Comparison of ENCODE assay signal across 8 mouse cellular contexts in genomic region chr11:72221278-72221677, GRCm38 (mm10). TPM values are rescaled to one million over a fixed set of nuclear protein-coding genes. Genes with fewer than 3 reads are reported as not detected.
A peak's percentile ranks its signal among the peaks of the same experiment; 100 is the strongest.
DNase-seq lines count a peak whose midpoint lies in the region; ATAC-seq and TF ChIP-seq lines count a peak whose summit lies in the region.

No protein-coding gene starts in this region.

- peaks cover 15% of the 10 kb centered on the region for H3K4me1 ChIP-seq in hindbrain, embryonic 10.5 days (replicated peaks)
- H3K4me1 ChIP-seq in hindbrain, embryonic 13.5 days (replicated peaks) = peaks cover 19% of the 10 kb centered on the region
- no peaks in the 10 kb centered on the region; the same call in 1 of the 2 replicates for H3K4me1 ChIP-seq in heart, embryonic 10.5 days
- H3K4me1 ChIP-seq in megakaryocyte, embryonic 14.5 days = peaks cover 37% of the 10 kb centered on the region

- peak; percentile 74 for DNase-seq in hindbrain, embryonic 10.5 days (ENCODE audit: low spot score)
- peak; percentile 72 for DNase-seq in MEL-GATA-1-ER (ENCODE audit: extremely low read depth, low read depth)
- peak; percentile 89 to 93 for DNase-seq in cerebellum, postnatal 10 days
- peak; percentile 88 for DNase-seq in heart, embryonic 10.5 days (ENCODE audit: low spot score)
- peak in 1 of 2 experiments; percentile 75 for DNase-seq in layer of hippocampus, adult 2 months (ENCODE audit: low spot score in 2 of 2)
- peak; percentile 60 to 66 for DNase-seq in spleen, postnatal 36 days (ENCODE audit: low spot score in 2 of 2)

- no peak overlapping the region for H3K4me3 ChIP-seq in hindbrain, embryonic 10.5 days
- no peak overlapping the region for H3K4me3 ChIP-seq in hindbrain, embryonic 13.5 days
- no peak overlapping the region for H3K4me3 ChIP-seq in heart, embryonic 10.5 days
- H3K4me3 ChIP-seq in layer of hippocampus, adult 2 months = no peak overlapping the region
- H3K4me3 ChIP-seq in megakaryocyte, embryonic 14.5 days (replicated peaks) = peak overlapping the region; percentile 77

- no peak for ATAC-seq in hindbrain, embryonic 13.5 days (ENCODE audit: low FRiP score)

- no peaks in the 10 kb centered on the region for H3K36me3 ChIP-seq in hindbrain, embryonic 10.5 days
- H3K36me3 ChIP-seq in hindbrain, embryonic 13.5 days = peaks cover 5% of the 10 kb centered on the region; the same call in 1 of the 2 replicates
- no peaks in the 10 kb centered on the region for H3K36me3 ChIP-seq in heart, embryonic 10.5 days
- no peaks in the 10 kb centered on the region for H3K36me3 ChIP-seq in megakaryocyte, embryonic 14.5 days (replicated peaks; ENCODE audit: low read length)

- no peak overlapping the region for H3K9ac ChIP-seq in hindbrain, embryonic 13.5 days

- no peak overlapping the region for H3K27ac ChIP-seq in hindbrain, embryonic 10.5 days
- H3K27ac ChIP-seq in hindbrain, embryonic 13.5 days = no peak overlapping the region
- H3K27ac ChIP-seq in heart, embryonic 10.5 days = no peak overlapping the region
- H3K27ac ChIP-seq in layer of hippocampus, adult 2 months = no peak overlapping the region

- H3K9me3 ChIP-seq in hindbrain, embryonic 10.5 days = no peaks in the 10 kb centered on the region
- no peaks in the 10 kb centered on the region for H3K9me3 ChIP-seq in hindbrain, embryonic 13.5 days
- H3K9me3 ChIP-seq in heart, embryonic 10.5 days = no peaks in the 10 kb centered on the region
- H3K9me3 ChIP-seq in megakaryocyte, embryonic 14.5 days = no peaks in the 10 kb centered on the region

- peak; percentile 97 for TF ChIP-seq CTCF in layer of hippocampus, adult 2 months (conservative IDR thresholded peaks at IDR 0.05)

- 15% methylated on average over 6 of the region's 6 CpGs for WGBS in hindbrain, embryonic 10.5 days
- WGBS in hindbrain, embryonic 13.5 days = 15% methylated on average over 6 of the region's 6 CpGs
- WGBS in heart, embryonic 10.5 days = 18% methylated on average over 6 of the region's 6 CpGs

- no peak overlapping the region for H3K4me2 ChIP-seq in hindbrain, embryonic 13.5 days

- no peaks in the 10 kb centered on the region for H3K27me3 ChIP-seq in hindbrain, embryonic 10.5 days (ENCODE audit: insufficient read depth, poor library complexity, severe bottlenecking)
- H3K27me3 ChIP-seq in hindbrain, embryonic 13.5 days = no peaks in the 10 kb centered on the region
- H3K27me3 ChIP-seq in heart, embryonic 10.5 days (ENCODE audit: insufficient read depth, poor library complexity, severe bottlenecking) = no peaks in the 10 kb centered on the region
- H3K27me3 ChIP-seq in megakaryocyte, embryonic 14.5 days (replicated peaks) = peaks cover 10% of the 10 kb centered on the region

RNA-seq across cellular contexts. Expression of gene Med31, which starts 5.9 kb away (rescaled TPM):
- polyA plus RNA-seq in hindbrain, embryonic 10.5 days (2016; fragmentation: Nextera tagmentation; extraction: Ambion mirVana) = 54.9 and 57.2 TPM in 2 replicates
- polyA plus RNA-seq in hindbrain, embryonic 13.5 days (2015; fragmentation: Nextera tagmentation; extraction: Ambion mirVana) = 62.5 and 67.2 TPM in 2 replicates
- 26.9 and 36.9 TPM in 2 replicates for polyA plus RNA-seq in heart, embryonic 10.5 days (2016; fragmentation: Nextera tagmentation; extraction: Ambion mirVana)
- total RNA-seq in layer of hippocampus, adult 2 months (2021) = 10 to 100 TPM; 14.5 to 14.6 TPM
- polyA plus RNA-seq in megakaryocyte, embryonic 14.5 days (2012; ENCODE audit: insufficient read depth, low replicate concordance) = 1.5 TPM in 1 of 2 replicates, not detected in the other

RNA-seq across cellular contexts. Expression of gene Txndc17, which starts 13.9 kb away (rescaled TPM):
- polyA plus RNA-seq in hindbrain, embryonic 10.5 days (2016; fragmentation: Nextera tagmentation; extraction: Ambion mirVana) = 177 and 182 TPM in 2 replicates
- 160 and 166 TPM in 2 replicates for polyA plus RNA-seq in hindbrain, embryonic 13.5 days (2015; fragmentation: Nextera tagmentation; extraction: Ambion mirVana)
- polyA plus RNA-seq in heart, embryonic 10.5 days (2016; fragmentation: Nextera tagmentation; extraction: Ambion mirVana) = 161 and 183 TPM in 2 replicates
- total RNA-seq in layer of hippocampus, adult 2 months (2021) = 10 to 100 TPM; 30.8 to 31.1 TPM
- 8.2 and 31.1 TPM in 2 replicates for polyA plus RNA-seq in megakaryocyte, embryonic 14.5 days (2012; ENCODE audit: insufficient read depth, low replicate concordance)

RNA-seq across cellular contexts. Expression of gene 4933427D14Rik, which starts 14.0 kb away (rescaled TPM):
- 15.5 and 18.9 TPM in 2 replicates for polyA plus RNA-seq in hindbrain, embryonic 10.5 days (2016; fragmentation: Nextera tagmentation; extraction: Ambion mirVana)
- 26.3 and 28.4 TPM in 2 replicates for polyA plus RNA-seq in hindbrain, embryonic 13.5 days (2015; fragmentation: Nextera tagmentation; extraction: Ambion mirVana)
- 7.1 and 9.4 TPM in 2 replicates for polyA plus RNA-seq in heart, embryonic 10.5 days (2016; fragmentation: Nextera tagmentation; extraction: Ambion mirVana)
- 10 to 100 TPM; 28.9 to 31.1 TPM for total RNA-seq in layer of hippocampus, adult 2 months (2021)
- 0.47 and 1.2 TPM in 2 replicates for polyA plus RNA-seq in megakaryocyte, embryonic 14.5 days (2012; ENCODE audit: insufficient read depth, low replicate concordance)

RNA-seq across cellular contexts. Expression of gene Gm43951, which starts 14.6 kb away (rescaled TPM):
- polyA plus RNA-seq in hindbrain, embryonic 10.5 days (2016; fragmentation: Nextera tagmentation; extraction: Ambion mirVana) = 0.22 and 0.44 TPM in 2 replicates
- polyA plus RNA-seq in hindbrain, embryonic 13.5 days (2015; fragmentation: Nextera tagmentation; extraction: Ambion mirVana) = 1.3 and 1.5 TPM in 2 replicates
- polyA plus RNA-seq in heart, embryonic 10.5 days (2016; fragmentation: Nextera tagmentation; extraction: Ambion mirVana) = 0.10 and 0.24 TPM in 2 replicates
- total RNA-seq in layer of hippocampus, adult 2 months (2021) = 10 to 100 TPM; 11.0 to 14.1 TPM
- polyA plus RNA-seq in megakaryocyte, embryonic 14.5 days (2012; ENCODE audit: insufficient read depth, low replicate concordance) = not detected in 2 replicates

RNA-seq across cellular contexts. Expression of gene Slc13a5, which starts 45.7 kb away (rescaled TPM):
- polyA plus RNA-seq in hindbrain, embryonic 10.5 days (2016; fragmentation: Nextera tagmentation; extraction: Ambion mirVana) = 0.44 and 0.63 TPM in 2 replicates
- 1.4 and 1.5 TPM in 2 replicates for polyA plus RNA-seq in hindbrain, embryonic 13.5 days (2015; fragmentation: Nextera tagmentation; extraction: Ambion mirVana)
- polyA plus RNA-seq in heart, embryonic 10.5 days (2016; fragmentation: Nextera tagmentation; extraction: Ambion mirVana) = 0.18 and 0.26 TPM in 2 replicates
- total RNA-seq in layer of hippocampus, adult 2 months (2021) = 1 to 10 TPM; 6.6 to 7.5 TPM
- polyA plus RNA-seq in megakaryocyte, embryonic 14.5 days (2012; ENCODE audit: insufficient read depth, low replicate concordance) = 0.50 TPM in 1 of 2 replicates, not detected in the other

Comparison
In these comparisons a context has a peak if more than half of its experiments do, and no peak if none do; other contexts are left out.
1. RNA of gene Med31, which starts 5.9 kb away (polyA plus RNA-seq): 62.5 to 67.2 TPM in hindbrain, embryonic 13.5 days, 54.9 to 57.2 TPM in hindbrain, embryonic 10.5 days and 26.9 to 36.9 TPM in heart, embryonic 10.5 days; 1.5 TPM in megakaryocyte, embryonic 14.5 days; every median in the first group is over 10 times any median in the second.